22 mouse cellular contexts compared by ENCODE assay signal in the genomic region with DNA sequence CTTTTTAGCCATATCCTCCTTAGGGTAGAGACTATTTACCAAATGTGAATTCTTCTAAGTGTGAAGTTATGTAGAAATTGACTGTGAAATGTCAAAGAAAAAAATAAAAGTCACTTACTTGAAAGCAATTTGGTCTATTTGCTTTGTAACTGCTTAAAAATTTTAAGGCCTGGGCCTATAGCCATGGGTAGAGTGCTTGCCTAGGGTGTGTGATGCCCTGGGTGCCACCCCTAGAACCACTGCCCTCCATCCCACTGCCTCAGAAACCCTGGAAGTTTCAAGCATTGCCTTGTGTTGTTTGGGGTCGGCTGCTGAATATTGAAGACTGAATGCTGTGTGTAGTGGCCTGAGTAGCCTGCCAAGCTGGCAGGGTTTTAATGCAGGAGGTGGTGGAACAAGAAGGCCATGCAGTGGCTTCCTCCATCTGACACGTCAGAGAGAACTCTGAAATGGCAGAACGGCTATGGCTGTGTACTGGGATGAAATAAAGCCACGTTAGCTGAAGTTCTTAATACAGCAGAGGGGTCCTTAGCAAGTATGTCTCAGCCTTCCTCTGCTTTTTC. TPM values are rescaled to one million over a fixed set of nuclear protein-coding genes. Genes with fewer than 3 reads are reported as not detected.
DNase-seq lines count a peak whose midpoint lies in the region; ATAC-seq and TF ChIP-seq lines count a peak whose summit lies in the region.
"Had no signal": no experiment of that assay in that cellular context is flagged by ENCODE, and none has a peak within 500 bp of the region (broad histone marks: within the 10 kb centered on the region; RNA-seq: fewer than 3 reads in every experiment).

No protein-coding gene starts in this region.

- intact Hi-C loops in gastrocnemius, adult 2 months (cut with DNase I), result no loop called here

- no peak for TF ChIP-seq POLR2A in cortical plate, adult 2 months (IDR thresholded peaks at IDR 0.05; ENCODE audit: extremely low read depth, insufficient read depth, low read length)

- no peaks in the 10 kb centered on the region for H3K27me3 ChIP-seq in lung, embryonic 16.5 days (ENCODE audit: control insufficient read depth, insufficient read depth, low read depth, low read length)
- H3K27me3 ChIP-seq: CH12.LX; embryonic facial prominence, embryonic 13.5 days; forebrain, embryonic 13.5 days; hindbrain, embryonic 12.5 days; intestine, embryonic 15.5 days; Patski had no signal

- DNase-seq in cerebellum, adult 9-10 months, result peak; percentile 48
- DNase-seq in cerebellum, adult 11 months, result no peak
- DNase-seq in gastrocnemius, adult 2 months, result no peak
- DNase-seq in gastrocnemius, adult 8-10 months (ENCODE audit: low spot score in 2 of 2), result no peak
- DNase-seq in lung, postnatal 25 days (ENCODE audit: low spot score), result no peak
- DNase-seq: adrenal gland, postnatal 14 days; gastrocnemius, postnatal 10 days; heart, adult 18-20 months; heart, postnatal 10 days; heart, postnatal 4 days; kidney, adult 2 months had no signal

- H3K4me1 ChIP-seq in lung, embryonic 16.5 days (replicated peaks; ENCODE audit: control insufficient read depth, insufficient read depth, low read length), result no peaks in the 10 kb centered on the region; the same call in 1 of the 2 replicates
- H3K4me1 ChIP-seq in cortical plate, adult 2 months (ENCODE audit: control insufficient read depth, insufficient read depth, low read length), result peaks cover 11% of the 10 kb centered on the region
- H3K4me1 ChIP-seq: embryonic facial prominence, embryonic 13.5 days; forebrain, embryonic 13.5 days; intestine, embryonic 15.5 days had no signal

- peaks cover 22% of the 10 kb centered on the region for H3K36me3 ChIP-seq in lung, embryonic 16.5 days (ENCODE audit: control insufficient read depth, insufficient read depth, low read length)

- 74% methylated on average over 4 of the region's 4 CpGs for WGBS in lung, embryonic 16.5 days

- H3K27ac ChIP-seq in gastrocnemius, adult 2 months, result 0 out of 2 replicates have a peak overlapping the region, but pooled peaks have one; percentile 61
- H3K27ac ChIP-seq in lung, embryonic 16.5 days (ENCODE audit: low read length), result peak overlapping the region; percentile 26; the same call in 1 of the 2 replicates
- peak overlapping the region; percentile 33; the same call in 1 of the 2 replicates for H3K27ac ChIP-seq in cortical plate, adult 2 months (ENCODE audit: insufficient read depth, low read length)
- H3K27ac ChIP-seq: embryonic facial prominence, embryonic 13.5 days; forebrain, embryonic 13.5 days; heart, embryonic 10.5 days; hindbrain, embryonic 12.5 days; intestine, embryonic 15.5 days had no signal

- TF ChIP-seq CTCF in gastrocnemius, adult 2 months (IDR thresholded peaks at IDR 0.05), result no peak
- no peak for TF ChIP-seq CTCF in cortical plate, adult 2 months (IDR thresholded peaks at IDR 0.05; ENCODE audit: extremely low read depth, insufficient read depth, low read length)

- no peak overlapping the region for H3K4me2 ChIP-seq in lung, embryonic 16.5 days (ENCODE audit: low read depth, low read length)
- H3K4me2 ChIP-seq: embryonic facial prominence, embryonic 13.5 days; forebrain, embryonic 13.5 days; hindbrain, embryonic 12.5 days; intestine, embryonic 15.5 days had no signal

- ATAC-seq in lung, embryonic 16.5 days (ENCODE audit: low read depth), result peak; percentile 75
- ATAC-seq: activated CD4-positive, CD25-positive, alpha-beta regulatory T cell, adult 4 months; forebrain, embryonic 13.5 days; intestine, embryonic 15.5 days; Patski had no signal

- H3K9me3 ChIP-seq in lung, embryonic 16.5 days (ENCODE audit: control insufficient read depth, low read length), result no peaks in the 10 kb centered on the region
- H3K9me3 ChIP-seq: embryonic facial prominence, embryonic 13.5 days; forebrain, embryonic 13.5 days; heart, embryonic 10.5 days; hindbrain, embryonic 12.5 days; intestine, embryonic 15.5 days had no signal

- H3K4me3 ChIP-seq in gastrocnemius, adult 2 months, result no peak overlapping the region
- no peak overlapping the region for H3K4me3 ChIP-seq in lung, embryonic 16.5 days (ENCODE audit: low read length)
- H3K4me3 ChIP-seq in cortical plate, adult 2 months (ENCODE audit: insufficient read depth, low read length), result no peak overlapping the region
- H3K4me3 ChIP-seq: embryonic facial prominence, embryonic 13.5 days; forebrain, embryonic 13.5 days; heart, embryonic 10.5 days; hindbrain, embryonic 12.5 days; intestine, embryonic 15.5 days had no signal

- no peak overlapping the region for H3K9ac ChIP-seq in lung, embryonic 16.5 days (ENCODE audit: low read length)
- H3K9ac ChIP-seq: embryonic facial prominence, embryonic 13.5 days; forebrain, embryonic 13.5 days; hindbrain, embryonic 12.5 days; intestine, embryonic 15.5 days had no signal

RNA-seq across cellular contexts. Expression of a gene that starts 18.5 kb away (rescaled TPM):
- 10 to 100 TPM; 32.2 to 33.8 TPM for total RNA-seq in gastrocnemius, adult 2 months (2021)
- total RNA-seq in gastrocnemius, adult 8-10 months (2022), result 10 to 100 TPM; 34.5 to 38.7 (median 37.1) TPM
- 18.9 and 20.2 TPM in 2 replicates for polyA plus RNA-seq in lung, embryonic 16.5 days (2015; fragmentation: Nextera tagmentation; extraction: Ambion mirVana)
- 83.7 and 84.4 TPM in 2 replicates for polyA plus RNA-seq in cortical plate, adult 2 months (2012; rRNA removed)

RNA-seq across cellular contexts. Expression of a gene that starts 24.9 kb away (rescaled TPM):
- not detected for total RNA-seq in gastrocnemius, adult 2 months (2021)
- total RNA-seq in gastrocnemius, adult 8-10 months (2022), result not detected
- 0.14 and 0.15 TPM in 2 replicates for polyA plus RNA-seq in lung, embryonic 16.5 days (2015; fragmentation: Nextera tagmentation; extraction: Ambion mirVana)
- 61.1 and 65.1 TPM in 2 replicates for polyA plus RNA-seq in cortical plate, adult 2 months (2012; rRNA removed)
- total RNA-seq: CH12.LX; gastrocnemius, postnatal 10 days; gastrocnemius, postnatal 4 days; heart, adult 18-20 months; heart, postnatal 10 days; heart, postnatal 4 days had no signal
- polyA plus RNA-seq: heart, embryonic 10.5 days; Patski had no signal

RNA-seq across cellular contexts. Expression of a gene that starts 55.8 kb away (rescaled TPM):
- total RNA-seq in gastrocnemius, adult 2 months (2021), result not detected
- total RNA-seq in gastrocnemius, adult 8-10 months (2022), result under 1 TPM in 1 of 4 experiments, not detected in 3; 0.10 TPM
- polyA plus RNA-seq in lung, embryonic 16.5 days (2015; fragmentation: Nextera tagmentation; extraction: Ambion mirVana), result 0.13 TPM in 1 of 2 replicates, not detected in the other
- 39.0 and 41.3 TPM in 2 replicates for polyA plus RNA-seq in cortical plate, adult 2 months (2012; rRNA removed)
- polyA plus RNA-seq: Patski had no signal
